Mouse (Mus musculus): ENCODE measurements around the gene Galnt13.

DNA sequence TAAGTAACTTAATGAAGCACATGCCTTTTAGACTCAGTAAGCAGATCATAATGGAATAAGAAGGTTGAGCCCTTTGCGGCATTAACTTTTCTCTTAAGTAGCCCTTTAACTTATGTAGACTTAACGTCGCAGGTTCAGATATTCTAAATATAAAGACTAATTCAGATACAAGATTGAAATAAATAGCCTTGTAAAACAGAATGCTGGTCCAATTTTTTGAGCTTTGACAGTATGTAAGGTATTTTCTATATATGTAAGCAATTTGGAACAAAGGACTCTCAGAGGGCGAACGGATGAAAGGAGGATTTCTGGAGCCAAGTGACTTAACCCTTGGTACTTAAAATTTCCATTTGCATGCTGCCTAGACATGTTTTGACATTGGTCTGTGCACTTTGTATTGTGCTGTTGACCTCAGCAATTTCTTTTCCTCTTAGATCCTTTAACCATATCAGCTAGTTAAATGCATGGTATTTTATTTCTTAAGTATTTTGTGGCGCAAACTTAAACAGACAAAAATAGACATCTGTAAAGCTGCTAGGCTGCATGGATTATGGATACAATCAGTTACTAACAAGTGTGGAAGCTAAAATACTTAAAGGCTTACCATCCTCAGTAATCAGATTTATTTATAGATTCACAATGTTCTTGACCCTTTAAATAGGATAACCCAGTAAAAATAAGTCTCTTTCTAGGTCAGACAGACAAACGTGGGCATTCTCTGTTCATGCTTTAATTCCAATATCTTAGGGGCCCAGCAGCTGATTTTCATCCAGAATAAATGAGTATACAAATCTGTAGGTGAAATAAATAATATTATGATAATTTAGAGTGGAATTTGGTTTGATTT lies 629.6 kb downstream of the Galnt13 start:
- TF ChIP-seq CTCF (IDR thresholded peaks at IDR 0.05; ENCODE audit: control insufficient read depth, insufficient read depth, insufficient read length) (no peak), MYOD1 (IDR thresholded peaks at IDR 0.05; ENCODE audit: control insufficient read depth, insufficient read length, low read depth) (no peak), CEBPB (IDR thresholded peaks at IDR 0.05; ENCODE audit: low read depth) (no peak)
